Mouse (Mus musculus) right cerebral cortex, postnatal 25 days (tissue): ENCODE measurements around the gene Kcnmb2.

Experiments used
- DNase-seq: peaks from one replicate; pipeline ENCODE4 v3.0.0; 2022

The Kcnmb2 gene

DNA sequence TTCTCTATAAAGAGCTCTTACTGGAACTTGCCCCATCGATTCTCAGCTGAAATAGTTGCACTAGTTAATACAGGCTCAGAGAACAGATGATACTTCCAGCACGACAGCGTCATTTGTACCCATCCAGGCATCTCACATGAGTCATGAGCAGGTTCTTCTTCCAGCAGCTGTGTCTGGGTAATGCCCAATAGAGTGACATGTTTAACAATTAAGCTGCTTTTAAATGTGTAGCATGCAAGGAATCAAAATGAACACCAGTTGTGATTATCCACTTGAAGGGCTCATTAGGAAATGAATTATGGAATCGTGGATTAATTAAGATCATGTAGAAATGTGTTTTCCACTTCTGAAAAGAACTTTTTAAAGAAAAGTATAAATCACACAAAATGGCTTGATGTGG lies 245.4 kb downstream of the Kcnmb2 start:
- DNase-seq: no peak

DNA sequence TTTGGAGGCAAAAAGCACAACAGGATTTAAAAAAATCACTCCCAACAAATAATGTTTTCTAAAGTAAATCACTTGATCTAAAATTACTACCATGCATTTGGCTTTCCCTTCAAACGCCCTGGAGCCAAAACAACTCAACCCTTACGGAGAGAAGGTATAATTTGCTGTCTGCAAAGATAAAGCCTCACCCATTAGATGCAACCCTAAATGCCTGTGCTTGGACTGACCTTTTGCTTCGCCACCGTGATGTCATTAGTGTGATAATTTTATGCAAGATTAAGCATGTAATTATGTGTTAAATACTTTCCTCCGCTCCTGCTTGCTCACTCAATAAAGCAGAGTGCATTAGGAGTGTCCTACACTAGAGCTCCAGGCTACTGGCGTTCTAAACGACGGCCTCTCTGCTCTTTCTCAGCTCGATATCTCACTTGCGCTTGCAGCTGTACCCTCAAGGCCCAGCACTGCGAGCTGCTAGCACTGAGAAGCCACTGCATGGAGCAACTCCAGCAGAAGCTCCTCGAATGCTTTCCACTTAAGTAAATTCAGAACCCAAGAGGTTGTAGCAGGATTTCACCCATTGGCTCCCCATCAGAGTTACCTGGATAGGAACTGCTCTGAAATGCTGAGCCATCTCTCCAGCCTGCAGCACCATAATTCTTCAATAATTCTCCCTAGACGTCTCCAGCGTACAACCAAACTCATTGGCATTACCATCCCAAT lies 247.7 kb downstream of the Kcnmb2 start:
- DNase-seq: no peak

DNA sequence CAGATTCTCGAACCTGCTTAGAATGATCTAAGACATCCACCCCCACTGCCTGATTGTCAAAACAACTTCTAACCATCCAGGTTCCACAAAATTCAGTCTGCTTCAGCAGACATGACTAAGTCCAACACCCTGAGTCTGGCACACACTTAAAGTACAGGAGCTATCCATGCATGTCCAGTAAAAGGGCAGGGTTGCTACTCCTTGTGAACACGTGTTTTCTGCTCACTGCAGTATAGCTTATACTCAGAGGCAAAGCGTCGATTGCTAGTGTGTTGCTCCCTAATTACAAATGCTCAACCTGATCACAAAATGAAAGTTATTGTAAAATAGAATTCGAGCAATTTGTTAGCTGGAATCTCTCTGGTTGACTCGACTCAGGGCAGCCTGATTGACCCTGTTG lies 278.2 kb downstream of the Kcnmb2 start:
- no peak for DNase-seq

DNA sequence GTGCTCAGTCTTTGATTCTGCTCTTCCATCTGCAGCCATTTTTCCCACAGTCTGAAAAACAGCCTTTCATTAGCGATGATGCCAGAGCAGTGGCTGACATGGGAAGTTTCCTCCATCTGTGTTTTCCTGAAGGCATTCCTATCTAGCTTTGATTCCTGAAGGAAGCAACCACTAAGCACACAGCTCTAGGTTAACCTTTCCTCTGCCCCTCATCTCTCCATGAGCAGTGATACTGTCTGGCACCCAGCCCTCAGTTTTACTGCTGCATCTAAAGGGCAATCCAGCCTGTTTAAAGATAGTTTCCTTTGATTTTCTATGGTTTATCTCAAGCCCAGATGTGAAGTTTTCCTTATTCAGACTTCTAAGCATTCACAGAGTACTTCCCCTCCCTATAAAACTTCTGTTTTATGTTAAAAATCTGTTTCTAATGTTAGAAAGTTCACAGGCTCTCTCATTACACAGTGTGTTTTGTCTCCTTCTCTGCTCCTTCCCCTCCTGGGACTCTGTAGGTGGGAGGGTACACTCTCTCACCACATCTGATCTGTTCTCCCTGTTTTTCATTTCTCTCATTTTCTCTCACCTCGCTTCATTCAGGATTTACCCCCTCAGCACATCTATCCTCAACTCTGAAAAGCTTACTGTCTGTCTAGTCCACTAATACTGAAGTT lies 283.7 kb downstream of the Kcnmb2 start:
- DNase-seq: no peak

DNA sequence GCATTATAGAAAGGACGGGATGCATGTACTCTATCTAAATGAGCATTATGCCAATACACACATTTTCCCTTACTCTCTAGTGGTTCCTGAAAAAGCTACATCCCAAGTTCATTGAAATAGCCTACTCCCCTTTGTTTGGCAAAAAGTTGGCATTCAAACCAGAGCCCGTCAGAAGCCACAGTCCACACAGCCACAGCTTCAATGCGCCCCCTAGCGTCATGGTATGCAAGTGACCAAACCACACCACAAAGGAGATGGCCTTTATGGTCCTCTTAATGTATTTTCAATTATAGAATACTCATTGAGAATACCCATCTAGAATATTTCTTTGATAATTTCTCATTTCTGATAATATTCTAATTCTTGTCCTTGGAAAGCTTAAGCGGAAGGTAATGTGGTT lies 286.2 kb downstream of the Kcnmb2 start:
- DNase-seq: no peak

DNA sequence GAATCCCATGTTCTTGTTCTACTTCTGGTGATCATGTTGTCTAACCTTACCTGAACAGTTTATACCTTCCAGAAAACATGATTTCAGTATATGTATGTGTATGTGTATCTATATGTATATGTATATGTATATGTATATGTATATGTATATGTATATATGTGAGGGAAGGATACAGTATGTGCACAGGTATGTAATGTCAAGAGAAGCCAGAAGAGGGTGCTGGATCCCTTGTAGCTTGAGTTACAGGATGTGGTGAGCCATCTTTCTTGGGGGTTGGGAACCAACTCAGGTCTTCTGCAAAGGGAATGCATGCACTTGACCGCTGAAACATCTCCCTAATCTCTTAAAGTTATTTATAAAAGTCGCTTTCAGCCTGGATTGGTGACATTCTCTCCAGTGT lies 286.6 kb downstream of the Kcnmb2 start:
- no peak for DNase-seq

DNA sequence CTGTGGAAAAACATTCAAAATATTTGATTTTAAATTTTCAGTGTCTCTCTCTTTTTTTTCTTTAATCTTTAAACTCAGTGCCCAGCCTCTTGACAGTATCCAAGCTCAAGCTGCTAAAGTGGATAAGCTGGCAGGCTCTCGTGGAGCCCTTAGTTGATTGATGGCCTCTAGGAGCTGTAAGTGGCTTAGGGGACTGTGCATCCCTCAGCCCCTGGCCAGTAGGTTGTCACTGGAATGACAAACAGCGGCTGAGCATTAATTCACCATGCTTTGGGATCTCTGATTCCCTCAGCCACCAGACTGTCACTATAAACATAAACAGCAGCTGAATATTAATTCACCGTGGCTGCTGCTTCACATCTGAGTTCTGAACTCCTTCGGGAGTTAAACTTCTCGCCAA lies 287.6 kb downstream of the Kcnmb2 start:
- DNase-seq: no peak

DNA sequence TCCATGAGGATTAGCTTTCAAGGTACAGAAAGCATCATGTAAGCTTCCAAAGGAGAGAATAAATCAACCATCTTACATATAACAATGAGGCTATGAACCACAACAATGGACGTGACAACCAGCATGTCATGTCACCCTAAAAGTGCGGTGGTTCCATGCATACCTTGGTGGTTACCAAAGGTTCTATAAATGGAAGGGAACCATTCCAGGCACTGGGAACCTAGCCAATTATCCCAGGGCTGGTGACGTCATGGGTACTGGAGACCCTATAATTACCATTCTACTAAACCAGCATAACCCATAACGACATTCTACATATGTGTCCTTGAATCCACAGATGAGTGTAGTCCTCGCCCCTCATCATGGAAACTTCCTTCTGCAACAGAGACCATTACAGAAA lies 291.7 kb downstream of the Kcnmb2 start:
- DNase-seq: no peak

DNA sequence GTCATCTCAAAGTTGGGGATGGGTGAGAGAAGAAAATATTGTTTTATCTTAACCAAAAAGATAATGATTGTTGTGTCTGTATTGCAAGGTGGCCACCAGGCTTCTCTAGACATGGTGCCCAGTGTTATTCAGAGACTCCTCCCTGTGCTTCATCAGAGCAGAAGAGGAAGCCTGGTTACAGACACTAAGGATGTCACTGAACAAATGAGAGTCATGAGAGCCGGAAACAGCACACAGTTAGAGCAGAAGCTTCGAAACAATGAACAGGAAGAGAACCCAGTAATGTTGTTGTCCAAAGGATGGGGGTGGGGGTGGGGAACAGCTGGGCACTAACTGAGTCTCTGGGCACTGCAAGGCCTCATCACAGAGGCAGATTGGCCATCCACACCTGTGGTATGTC lies 324.4 kb downstream of the Kcnmb2 start:
- no peak for DNase-seq

DNA sequence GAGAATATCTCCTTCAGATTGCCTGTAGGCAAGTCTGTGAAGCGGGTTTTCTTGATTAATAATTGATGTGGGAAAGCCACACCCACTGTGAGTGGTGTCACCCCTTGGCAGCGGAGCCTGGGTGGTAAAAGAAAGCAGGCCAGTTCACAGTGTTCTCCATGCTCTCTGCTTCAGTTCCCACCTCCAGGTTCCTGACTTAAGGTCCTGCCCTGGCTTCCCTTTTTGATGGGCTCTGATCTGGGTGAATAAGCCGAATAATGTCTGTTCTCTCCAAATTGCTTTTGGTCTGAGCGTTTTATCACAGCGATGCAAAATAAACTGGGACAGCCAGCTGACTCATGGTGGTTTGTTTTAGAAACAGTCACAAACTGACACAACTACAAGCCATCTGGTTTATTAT lies 334.5 kb downstream of the Kcnmb2 start:
- DNase-seq: peak; percentile 5
